Mouse (Mus musculus) hindbrain, embryonic 14.5 days (tissue): ENCODE data around the gene Lrrc36. TPM values are rescaled to one million over a fixed set of nuclear protein-coding genes. Genes with fewer than 3 reads are reported as not detected.

Experiments used
- ATAC-seq: fragments of 200-750 bp; cut with Nextera tagmentation; 2 replicates; pipeline ENCODE4 v1.8.0; 2017; ENCODE audit warnings: moderate number of reproducible peaks, mild to moderate bottlenecking, moderate TSS enrichment, moderate library complexity; ENCODE audit not compliant: low FRiP score
- DNase-seq: peaks from one replicate; pipeline ENCODE4 v3.0.0-alpha.2; 2015; ENCODE audit warnings: low spot score
- H3K27ac ChIP-seq: fragments of 300-500 bp; sonication (generic); 2 replicates; pipeline ENCODE4 v1.5.1; 2014; ENCODE audit warnings: mild to moderate bottlenecking, moderate library complexity
- H3K27me3 ChIP-seq: fragments of 300-500 bp; sonication (generic); 2 replicates; pipeline ENCODE4 v1.6.1; 2014; ENCODE audit warnings: mild to moderate bottlenecking, low read length, mixed read lengths; ENCODE audit not compliant: control insufficient read depth, insufficient read depth
- H3K36me3 ChIP-seq: fragments of 300-500 bp; sonication (generic); replicated peaks from 2 replicates; pipeline ENCODE4 v1.6.1; 2014; ENCODE audit not compliant: control insufficient read depth, insufficient read depth
- H3K4me1 ChIP-seq: fragments of 300-500 bp; sonication (generic); replicated peaks from 2 replicates; pipeline ENCODE4 v1.6.1; 2014; ENCODE audit warnings: antibody characterized with exemption, low read length, mixed read lengths; ENCODE audit not compliant: control insufficient read depth, insufficient read depth
- H3K4me2 ChIP-seq: fragments of 300-500 bp; sonication (generic); replicated peaks from 2 replicates; pipeline ENCODE4 v1.6.1; 2014; ENCODE audit warnings: mild to moderate bottlenecking, moderate library complexity
- H3K4me3 ChIP-seq: fragments of 300-500 bp; sonication (generic); replicated peaks from 2 replicates; pipeline ENCODE4 v1.5.1; 2014; ENCODE audit warnings: mild to moderate bottlenecking, low read length
- H3K9ac ChIP-seq: fragments of 300-500 bp; sonication (generic); 2 replicates; pipeline ENCODE4 v1.6.1; 2014
- H3K9me3 ChIP-seq: fragments of 300-500 bp; sonication (generic); 2 replicates; pipeline ENCODE4 v1.6.1; 2016; ENCODE audit warnings: low read length; ENCODE audit not compliant: control insufficient read depth
- WGBS: fragments of 180-500 bp; shearing (Covaris S2); extraction: QIAGEN DNeasy Blood & Tissue Kit; methylation state at CpG from one replicate; pipeline ENCODE4 v1.1.7; 2014; 5-methylcytosine and 5-hydroxymethylcytosine counted together
- polyA plus RNA-seq: library from polyadenylated mRNA; unstranded; fragments of >200 nt; fragmentation: Nextera tagmentation; extraction: Ambion mirVana; gene quantifications from 2 replicates; pipeline ENCODE4 v1.2.1, GENCODE M21; 2014

Lrrc36 gene
- polyA plus RNA-seq, 1 experiment from 2014 or later: 0.44 TPM

DNA sequence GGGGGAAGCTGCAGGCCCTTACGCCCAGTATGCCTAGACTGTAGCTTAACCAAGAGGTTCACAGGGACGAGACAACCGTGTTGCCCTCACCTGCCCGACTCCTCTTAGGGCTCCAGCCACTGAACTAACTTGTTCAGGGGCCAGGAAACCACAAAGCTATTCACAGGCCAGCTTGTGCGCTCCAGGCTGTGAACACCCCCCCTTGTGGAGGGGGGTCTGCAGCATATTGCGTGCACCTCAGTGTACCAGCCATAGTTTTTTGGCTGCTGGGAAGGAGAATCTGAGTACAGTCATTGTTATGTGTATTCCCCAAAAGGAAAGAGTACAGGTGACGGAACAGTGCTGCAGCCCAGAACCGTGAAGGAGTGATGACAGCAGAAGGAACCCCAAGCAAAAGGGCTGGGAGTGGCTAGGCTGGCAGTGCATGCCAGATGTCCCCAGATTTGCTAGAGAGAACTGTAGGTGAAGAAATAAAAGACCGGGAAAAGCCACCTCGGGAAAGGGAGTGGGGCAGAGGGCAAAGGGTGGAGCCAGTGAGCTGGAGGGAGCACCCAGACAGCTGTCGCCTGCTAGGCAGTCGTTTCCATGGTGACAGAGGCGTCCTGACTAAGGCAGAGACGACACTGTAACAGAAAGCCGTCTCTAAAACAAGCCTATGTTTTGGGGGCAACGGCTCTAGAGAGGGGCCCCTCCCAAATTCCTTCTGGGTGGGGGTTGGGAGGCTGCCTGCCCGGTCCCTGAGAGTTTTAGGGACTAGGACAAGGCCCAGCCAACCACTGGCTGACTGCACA is 60.6 kb downstream of the Lrrc36 start:
- WGBS: 22% methylated on average over 17 of the region's 17 CpGs
- ATAC-seq (no peak), DNase-seq (peak; percentile 57)
- Histone ChIP-seq H3K9ac (peak overlapping the region; percentile 39; the same call in 1 of the 2 replicates), H3K4me3 (no peak overlapping the region), H3K4me2 (0 out of 2 replicates have a peak overlapping the region, but pooled peaks have one; percentile 16), H3K4me1 (peaks cover 37% of the 10 kb centered on the region), H3K27me3 (no peaks in the 10 kb centered on the region), H3K9me3 (no peaks in the 10 kb centered on the region), H3K27ac (no peak overlapping the region), H3K36me3 (peaks cover 12% of the 10 kb centered on the region; the same call in 1 of the 2 replicates)

DNA sequence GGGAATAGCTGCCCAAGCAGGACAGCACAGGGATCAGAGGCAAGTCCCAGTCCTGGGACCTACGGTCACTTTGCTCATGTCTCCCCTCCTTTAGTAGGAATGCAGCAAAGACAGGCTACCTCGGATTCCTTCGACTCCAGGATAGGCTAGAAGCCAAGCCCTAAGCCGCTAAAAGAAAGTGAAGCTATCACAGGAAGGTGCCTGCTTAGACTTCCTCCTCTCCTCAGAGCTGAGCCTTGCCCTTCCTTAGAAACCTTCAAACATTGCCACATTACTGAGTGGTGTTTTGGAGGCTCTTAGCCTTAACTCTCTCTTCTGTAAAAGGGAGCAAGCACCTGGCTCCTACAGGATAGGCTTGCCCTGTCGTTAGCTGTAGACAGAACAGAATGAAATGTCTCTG is 61.3 kb downstream of the Lrrc36 start:
- Histone ChIP-seq H3K4me1 (peaks cover 30% of the 10 kb centered on the region), H3K4me3 (no peak overlapping the region), H3K9me3 (no peaks in the 10 kb centered on the region), H3K9ac (peak overlapping the region; percentile 39; the same call in 1 of the 2 replicates), H3K27ac (no peak overlapping the region), H3K27me3 (no peaks in the 10 kb centered on the region), H3K36me3 (peaks cover 12% of the 10 kb centered on the region; the same call in 1 of the 2 replicates), H3K4me2 (0 out of 2 replicates have a peak overlapping the region, but pooled peaks have one; percentile 16)
- ATAC-seq (no peak), DNase-seq (no peak)
- 40% methylated on average over 5 of the region's 5 CpGs for WGBS

DNA sequence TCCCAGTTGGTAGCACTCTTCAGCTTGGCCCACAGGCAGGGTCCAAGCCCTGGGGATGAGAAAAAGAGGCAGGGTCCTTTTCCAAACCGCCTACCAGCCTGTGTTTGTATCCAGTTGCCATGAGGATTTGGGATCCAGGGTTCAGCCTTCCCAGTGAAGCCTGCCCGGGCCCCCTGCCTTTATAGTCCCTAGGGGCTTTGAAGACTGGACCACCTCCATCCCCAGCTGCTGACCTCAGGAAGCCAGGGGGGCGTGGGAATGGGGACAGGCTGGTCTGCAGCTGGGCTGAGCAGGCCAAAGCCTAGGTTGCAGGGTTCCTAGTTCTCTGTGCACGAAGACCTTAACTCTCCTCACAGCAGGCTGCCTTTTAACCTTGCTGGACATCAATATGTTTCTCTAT is 61.9 kb downstream of the Lrrc36 start:
- no peak overlapping the region for H3K4me3 ChIP-seq
- ATAC-seq (no peak), DNase-seq (no peak)
- H3K9ac ChIP-seq: no peak overlapping the region
- H3K4me2 ChIP-seq: no peak overlapping the region
- H3K27ac ChIP-seq: no peak overlapping the region
- peaks cover 12% of the 10 kb centered on the region; the same call in 1 of the 2 replicates for H3K36me3 ChIP-seq
- H3K9me3 ChIP-seq: no peaks in the 10 kb centered on the region
- H3K27me3 ChIP-seq: no peaks in the 10 kb centered on the region
- WGBS: 40% methylated on average over 4 of the region's 4 CpGs
- peaks cover 25% of the 10 kb centered on the region for H3K4me1 ChIP-seq

DNA sequence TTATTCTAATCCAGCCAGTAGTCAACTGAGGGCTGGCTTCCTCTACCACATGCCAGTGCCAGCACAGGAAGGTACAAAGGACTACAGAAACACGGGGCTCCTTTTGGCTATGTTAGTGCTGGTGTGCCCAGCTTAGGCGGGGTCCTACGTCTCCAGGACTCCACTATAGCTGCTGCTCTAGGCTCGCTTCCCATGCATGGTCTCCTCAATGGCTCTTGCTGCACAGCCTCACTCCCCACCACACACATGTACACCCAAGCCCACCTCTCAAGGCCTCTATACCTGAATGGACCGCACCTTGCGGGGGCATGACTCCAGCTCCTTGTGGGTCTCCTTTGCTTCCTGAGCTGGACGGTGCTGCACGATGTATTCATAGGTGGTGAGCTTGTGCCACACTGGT is 62.4 kb downstream of the Lrrc36 start:
- H3K4me2 ChIP-seq: no peak overlapping the region
- no peaks in the 10 kb centered on the region for H3K27me3 ChIP-seq
- H3K36me3 ChIP-seq: peaks cover 12% of the 10 kb centered on the region; the same call in 1 of the 2 replicates
- H3K9ac ChIP-seq: no peak overlapping the region
- DNase-seq (no peak), ATAC-seq (no peak)
- no peaks in the 10 kb centered on the region for H3K9me3 ChIP-seq
- peaks cover 20% of the 10 kb centered on the region for H3K4me1 ChIP-seq
- H3K27ac ChIP-seq: no peak overlapping the region
- WGBS: 88% methylated on average over 8 of the region's 8 CpGs
- H3K4me3 ChIP-seq: no peak overlapping the region

DNA sequence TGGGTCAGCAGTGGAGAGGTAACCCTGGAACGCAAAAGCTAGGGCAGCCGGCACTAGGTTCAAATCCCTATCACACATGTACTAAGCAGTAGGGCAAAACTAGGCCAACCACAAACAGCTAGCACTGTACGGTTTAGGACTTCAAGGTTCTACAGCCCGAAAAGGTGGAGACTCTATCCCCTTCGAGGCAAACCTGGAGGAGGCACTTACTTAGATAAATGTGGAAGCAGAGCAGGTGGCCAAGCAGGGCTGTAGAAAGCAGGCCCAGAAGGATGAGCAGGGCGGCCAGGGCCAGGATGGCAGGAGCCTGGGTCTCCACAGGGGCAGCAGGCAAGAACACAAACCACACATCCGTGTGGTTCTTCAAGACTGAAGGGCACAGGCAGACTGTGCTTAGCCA is 62.8 kb downstream of the Lrrc36 start:
- H3K27me3 ChIP-seq: no peaks in the 10 kb centered on the region
- ATAC-seq: no peak

DNA sequence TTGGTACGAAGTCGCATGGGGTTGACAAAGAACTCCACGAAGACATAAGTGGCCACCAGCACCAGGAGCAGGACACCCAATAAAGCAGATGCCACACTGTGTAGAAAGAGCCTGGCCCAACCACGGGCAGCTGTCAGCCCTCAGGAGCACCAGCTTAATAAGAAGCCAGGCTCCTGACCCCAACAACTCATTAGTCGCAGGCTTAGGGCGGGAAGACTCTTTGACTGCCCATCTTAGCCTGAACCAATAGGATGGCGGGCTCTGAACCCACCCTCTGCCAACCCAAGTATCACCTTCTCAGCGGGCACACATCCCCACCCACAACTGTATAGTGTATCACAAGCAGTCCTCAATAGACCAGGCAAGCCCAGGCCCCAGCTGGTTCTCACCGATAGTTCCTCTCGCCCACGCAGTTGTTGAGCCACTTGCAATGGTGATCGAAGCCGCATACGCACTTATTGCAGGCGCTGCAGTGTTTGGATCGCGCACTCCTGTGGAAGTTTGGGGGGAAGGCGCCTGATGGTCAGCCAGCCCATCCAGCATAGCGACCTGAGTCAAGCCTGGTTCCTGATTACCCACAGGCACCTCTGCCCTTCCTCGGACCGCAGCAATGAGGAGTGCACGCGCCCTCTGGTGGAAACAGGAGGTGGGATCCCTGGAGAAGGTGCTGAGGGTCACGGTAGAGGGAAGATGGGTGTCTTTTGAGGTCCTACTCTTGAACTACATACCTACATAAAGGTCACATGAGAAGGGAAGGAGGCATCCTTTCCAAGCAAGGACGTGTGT is 63.5 kb downstream of the Lrrc36 start:
- peaks cover 12% of the 10 kb centered on the region; the same call in 1 of the 2 replicates for H3K36me3 ChIP-seq
- DNase-seq: no peak
- no peaks in the 10 kb centered on the region for H3K27me3 ChIP-seq
- no peaks in the 10 kb centered on the region for H3K9me3 ChIP-seq
- H3K4me2 ChIP-seq: no peak overlapping the region
- H3K27ac ChIP-seq: no peak overlapping the region
- H3K4me1 ChIP-seq: peaks cover 16% of the 10 kb centered on the region
- ATAC-seq: no peak
- no peak overlapping the region for H3K9ac ChIP-seq
- H3K4me3 ChIP-seq: no peak overlapping the region
- WGBS: 43% methylated on average over 25 of the region's 25 CpGs

More for the DNA sequence above, 62.8 kb downstream of the Lrrc36 start:
- Histone ChIP-seq H3K4me1 (peaks cover 16% of the 10 kb centered on the region), H3K4me2 (no peak overlapping the region), H3K27ac (no peak overlapping the region), H3K4me3 (no peak overlapping the region), H3K9me3 (no peaks in the 10 kb centered on the region), H3K9ac (no peak overlapping the region), H3K36me3 (peaks cover 12% of the 10 kb centered on the region; the same call in 1 of the 2 replicates)
- WGBS: 91% methylated on average over 7 of the region's 7 CpGs
- DNase-seq: no peak

DNA sequence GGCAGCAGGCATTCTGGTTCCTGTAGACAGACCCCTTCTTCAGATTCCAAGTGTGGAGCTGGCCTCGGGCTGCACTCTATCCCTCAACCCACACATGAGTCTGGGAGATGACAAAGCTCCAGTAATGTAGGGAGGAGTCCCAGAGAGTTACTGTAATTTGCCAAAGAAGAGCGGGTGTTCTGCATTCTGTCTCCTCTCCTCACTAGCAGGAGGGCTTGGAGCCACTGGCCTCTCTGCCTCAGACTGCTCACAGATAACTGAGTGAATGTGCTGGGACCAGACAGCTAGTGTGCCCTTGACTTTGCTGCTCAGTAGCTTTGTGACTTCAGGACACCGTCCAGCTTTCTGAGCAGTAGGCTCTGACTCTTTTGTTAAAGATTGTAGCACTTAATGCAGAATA is 64.4 kb downstream of the Lrrc36 start:
- H3K4me3 ChIP-seq: no peak overlapping the region
- no peak overlapping the region for H3K4me2 ChIP-seq
- H3K27ac ChIP-seq: no peak overlapping the region
- no peaks in the 10 kb centered on the region for H3K27me3 ChIP-seq
- no peaks in the 10 kb centered on the region for H3K9me3 ChIP-seq
- WGBS: 79% methylated on average over 3 of the region's 3 CpGs
- peaks cover 16% of the 10 kb centered on the region for H3K4me1 ChIP-seq
- no peak for DNase-seq
- peaks cover 12% of the 10 kb centered on the region; the same call in 1 of the 2 replicates for H3K36me3 ChIP-seq
- ATAC-seq: no peak
- no peak overlapping the region for H3K9ac ChIP-seq

DNA sequence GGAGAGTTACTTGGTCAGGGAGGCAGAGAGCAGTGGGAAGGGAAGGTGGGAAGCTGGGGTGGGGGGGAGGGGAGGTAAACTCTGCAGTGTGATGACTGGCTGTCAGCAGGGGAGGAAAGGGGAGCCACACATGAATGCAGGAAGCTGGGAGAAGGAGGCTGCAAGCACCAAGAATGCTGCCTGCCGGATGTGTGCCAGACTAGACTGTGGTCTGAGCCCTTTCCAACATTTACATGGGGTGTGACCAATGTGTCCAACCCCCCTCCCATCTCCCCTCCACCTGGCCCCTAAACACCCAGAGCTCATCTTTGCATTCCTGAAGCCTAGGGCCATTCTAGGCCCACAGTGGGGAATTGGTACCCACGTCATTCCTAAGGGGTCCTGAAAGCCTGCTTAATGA is 67.6 kb downstream of the Lrrc36 start:
- ATAC-seq (no peak), DNase-seq (no peak)
- Histone ChIP-seq H3K27ac (no peak overlapping the region), H3K27me3 (no peaks in the 10 kb centered on the region), H3K9ac (no peak overlapping the region), H3K4me1 (no peaks in the 10 kb centered on the region), H3K4me2 (no peak overlapping the region), H3K9me3 (no peaks in the 10 kb centered on the region), H3K4me3 (no peak overlapping the region), H3K36me3 (peaks cover 25% of the 10 kb centered on the region)
- 27% methylated on average over 2 of the region's 2 CpGs for WGBS

DNA sequence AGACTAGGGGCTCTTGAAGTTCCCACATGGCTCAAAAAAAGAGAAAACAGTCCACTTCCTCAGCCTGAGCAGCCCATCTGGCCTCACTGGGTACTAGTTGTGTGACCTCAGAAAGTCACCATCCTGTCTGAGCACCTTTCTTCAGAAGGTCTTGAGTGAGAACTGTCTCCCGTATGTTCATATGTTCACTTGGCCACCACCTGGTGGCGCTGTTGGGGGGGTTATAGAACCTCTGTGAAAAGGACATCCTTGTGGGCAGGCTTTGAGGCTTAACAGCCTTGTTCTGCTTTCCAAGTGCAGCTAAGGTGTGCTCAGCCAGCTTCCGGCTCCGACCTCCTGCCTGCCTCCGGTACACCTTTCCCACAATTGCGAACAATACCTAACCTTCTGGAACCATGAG is 68.1 kb downstream of the Lrrc36 start:
- Histone ChIP-seq H3K9me3 (no peaks in the 10 kb centered on the region), H3K4me3 (no peak overlapping the region), H3K27ac (no peak overlapping the region), H3K36me3 (peaks cover 25% of the 10 kb centered on the region), H3K4me2 (no peak overlapping the region), H3K4me1 (no peaks in the 10 kb centered on the region), H3K9ac (no peak overlapping the region), H3K27me3 (no peaks in the 10 kb centered on the region)
- DNase-seq: no peak
- WGBS: 65% methylated on average over 6 of the region's 6 CpGs
- no peak for ATAC-seq
